Mouse (Mus musculus): ENCODE results near the gene Slc12a8. TPM values are rescaled to one million over a fixed set of nuclear protein-coding genes. Genes with fewer than 3 reads are reported as not detected.

Slc12a8 gene
- polyA plus RNA-seq, 1 experiment from 2014 or later: 0.89 TPM

DNA sequence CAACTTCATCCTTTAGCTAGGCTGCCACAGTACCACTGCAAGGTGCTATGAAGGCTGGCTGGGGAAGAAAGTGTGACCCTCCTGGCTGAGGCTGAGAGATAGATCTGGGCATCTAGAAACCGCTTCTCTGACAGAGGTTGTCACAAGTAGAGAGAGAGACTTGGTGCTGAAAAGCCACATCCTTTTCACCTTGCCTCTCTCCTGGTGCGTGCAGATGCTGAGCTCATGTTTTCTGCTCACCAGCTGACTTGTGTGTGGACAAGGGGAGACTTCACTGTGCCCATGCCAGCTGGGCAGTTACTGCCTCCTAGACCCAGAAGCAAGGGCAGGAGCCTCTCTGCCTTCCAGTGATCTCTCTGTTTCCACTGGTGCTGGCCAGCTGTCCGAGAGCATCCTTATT, 170.6 kb downstream of the Slc12a8 start:
- Histone ChIP-seq H3K27me3 (ENCODE audit: insufficient read depth, low read length) (no peaks in the 10 kb centered on the region), H3K4me1 (replicated peaks; ENCODE audit: insufficient read depth, low read length) (peaks cover 21% of the 10 kb centered on the region; the same call in 1 of the 2 replicates), H3K27ac (no peak overlapping the region), H3K9me3 (replicated peaks; ENCODE audit: low read length) (no peaks in the 10 kb centered on the region), H3K36me3 (ENCODE audit: insufficient read depth, low read length) (no peaks in the 10 kb centered on the region), H3K4me2 (ENCODE audit: low read length) (peak overlapping the region; percentile 94; the same call in 1 of the 2 replicates), H3K4me3 (replicated peaks; ENCODE audit: low read depth, low read length) (0 out of 2 replicates have a peak overlapping the region, but pooled peaks have one; percentile 82), H3K9ac (ENCODE audit: low read depth, low read length) (no peak overlapping the region)
- DNase-seq (ENCODE audit: low spot score) (no peak), ATAC-seq (replicated peaks; ENCODE audit: low FRiP score, low read depth) (no peak)
- no peak for TF ChIP-seq CTCF (IDR thresholded peaks at IDR 0.05; ENCODE audit: low read depth)
- 67% methylated on average over 3 of the region's 3 CpGs for WGBS

DNA sequence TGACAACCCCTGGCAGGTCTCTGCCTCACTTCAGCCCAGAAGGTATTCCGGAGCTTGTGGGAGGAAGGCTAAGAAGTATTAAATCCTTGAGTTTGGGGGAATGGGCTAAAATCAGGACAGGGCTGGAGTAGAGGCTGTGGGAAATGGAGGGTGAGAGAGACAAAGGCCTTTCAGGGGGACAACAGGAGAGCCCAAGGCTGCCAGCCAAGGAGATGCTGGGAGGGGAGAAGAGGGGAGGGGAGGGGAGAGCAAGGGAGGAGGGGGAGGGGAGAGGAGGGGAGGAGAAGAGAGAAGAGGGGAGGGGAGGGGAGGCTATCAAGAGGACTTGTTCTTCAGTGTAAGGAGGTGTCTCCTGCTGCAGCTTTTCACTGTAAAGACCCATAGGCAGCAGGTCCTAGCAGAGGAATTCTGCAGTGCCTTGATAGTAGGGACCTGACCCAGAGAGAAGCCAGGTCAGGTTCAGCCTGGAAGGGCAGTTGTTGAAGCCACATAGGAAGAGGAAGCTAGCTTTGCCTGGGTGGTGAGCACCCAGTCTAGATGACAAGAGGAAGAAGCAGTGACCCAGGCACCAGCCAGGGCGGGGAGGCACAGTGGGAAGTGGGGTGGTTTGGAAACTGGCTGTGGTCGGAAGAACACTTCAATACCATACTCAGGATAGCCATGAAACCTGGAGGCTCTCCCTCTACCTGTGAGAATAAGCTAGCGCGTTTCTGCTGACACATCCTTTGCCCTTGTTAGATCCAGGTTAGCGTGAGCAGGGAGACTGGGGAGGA, 174.0 kb downstream of the Slc12a8 start:
- Histone ChIP-seq H3K4me1 (replicated peaks; ENCODE audit: insufficient read depth, low read length) (peaks cover 8% of the 10 kb centered on the region; the same call in 1 of the 2 replicates), H3K4me2 (ENCODE audit: low read length) (no peak overlapping the region), H3K36me3 (ENCODE audit: insufficient read depth, low read length) (no peaks in the 10 kb centered on the region), H3K27ac (no peak overlapping the region), H3K9me3 (replicated peaks; ENCODE audit: low read length) (no peaks in the 10 kb centered on the region), H3K4me3 (replicated peaks; ENCODE audit: low read depth, low read length) (no peak overlapping the region), H3K27me3 (ENCODE audit: insufficient read depth, low read length) (no peaks in the 10 kb centered on the region), H3K9ac (ENCODE audit: low read depth, low read length) (no peak overlapping the region)
- 75% methylated on average over 6 of the region's 6 CpGs for WGBS
- ATAC-seq (replicated peaks; ENCODE audit: low FRiP score, low read depth): no peak
- no peak for DNase-seq (ENCODE audit: low spot score)
- no peak for TF ChIP-seq CTCF (IDR thresholded peaks at IDR 0.05; ENCODE audit: low read depth)

DNA sequence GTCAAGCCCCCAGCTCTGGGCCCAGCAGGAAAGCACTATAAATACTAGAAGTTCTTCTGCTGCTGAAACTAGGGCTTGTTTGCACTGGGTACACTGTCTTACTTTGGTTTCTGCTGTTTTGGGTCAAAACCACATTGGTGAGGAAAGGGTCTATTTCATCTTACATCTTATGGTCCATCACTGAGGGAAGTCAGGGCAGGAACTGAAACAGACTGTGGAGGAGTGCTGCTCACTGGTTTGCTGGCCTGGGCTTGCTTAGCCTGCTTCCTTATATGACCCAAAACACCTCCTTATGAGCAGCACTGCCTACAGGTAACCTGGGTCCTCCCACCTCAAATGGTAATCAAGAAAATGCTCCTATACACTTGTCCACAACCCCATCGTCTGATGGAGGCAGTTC, 176.4 kb downstream of the Slc12a8 start:
- no peak for TF ChIP-seq CTCF (IDR thresholded peaks at IDR 0.05; ENCODE audit: low read depth)
- DNase-seq (ENCODE audit: low spot score) (no peak), ATAC-seq (replicated peaks; ENCODE audit: low FRiP score, low read depth) (no peak)
- Histone ChIP-seq H3K4me2 (ENCODE audit: low read length) (no peak overlapping the region), H3K4me3 (replicated peaks; ENCODE audit: low read depth, low read length) (no peak overlapping the region), H3K9me3 (replicated peaks; ENCODE audit: low read length) (no peaks in the 10 kb centered on the region), H3K27ac (no peak overlapping the region), H3K9ac (ENCODE audit: low read depth, low read length) (no peak overlapping the region), H3K4me1 (replicated peaks; ENCODE audit: insufficient read depth, low read length) (peaks cover 6% of the 10 kb centered on the region), H3K36me3 (ENCODE audit: insufficient read depth, low read length) (no peaks in the 10 kb centered on the region), H3K27me3 (ENCODE audit: insufficient read depth, low read length) (no peaks in the 10 kb centered on the region)
- 40% methylated on average over 1 of the region's 1 CpGs for WGBS

DNA sequence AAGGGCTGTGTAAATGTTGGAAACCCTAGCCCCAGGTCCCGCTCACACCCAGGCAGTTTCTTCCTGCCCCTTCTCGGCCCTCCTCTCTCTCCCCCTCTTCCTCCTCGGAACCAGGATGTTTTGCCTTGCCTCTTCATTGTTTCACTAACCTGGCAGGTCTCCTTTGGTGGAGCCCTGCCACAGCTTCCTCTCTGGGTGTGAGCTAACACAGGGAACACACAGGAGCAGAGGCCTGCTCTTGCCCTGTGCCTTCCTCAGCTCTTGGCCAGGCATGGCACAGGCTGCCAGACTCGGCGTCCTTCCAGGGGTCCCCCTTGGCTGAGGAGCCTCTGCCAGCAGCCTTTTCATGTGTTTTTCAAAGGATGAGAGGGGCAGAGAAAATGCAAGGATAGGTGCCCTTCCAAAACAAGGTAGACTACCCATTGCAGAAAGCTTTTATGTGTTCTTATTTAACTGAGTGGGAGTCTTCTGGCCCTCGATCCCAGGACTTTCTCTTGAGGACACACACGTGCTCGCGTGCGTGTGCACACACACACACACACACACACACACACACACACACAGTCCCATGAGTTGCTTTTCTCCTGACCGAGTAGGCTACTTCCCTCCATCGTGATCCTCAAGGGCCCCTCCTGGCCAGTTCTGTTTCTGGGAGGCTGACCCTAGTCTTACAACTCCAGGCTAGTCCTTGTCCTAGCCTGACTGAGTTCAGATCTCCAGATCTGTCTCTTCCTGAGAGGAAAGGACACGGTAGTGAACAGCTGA, 179.9 kb downstream of the Slc12a8 start:
- Histone ChIP-seq H3K9me3 (replicated peaks; ENCODE audit: low read length) (no peaks in the 10 kb centered on the region), H3K36me3 (ENCODE audit: insufficient read depth, low read length) (no peaks in the 10 kb centered on the region), H3K4me2 (ENCODE audit: low read length) (no peak overlapping the region), H3K4me1 (replicated peaks; ENCODE audit: insufficient read depth, low read length) (peaks cover 6% of the 10 kb centered on the region; the same call in 1 of the 2 replicates), H3K27ac (peak overlapping the region; percentile 36), H3K9ac (ENCODE audit: low read depth, low read length) (no peak overlapping the region), H3K4me3 (replicated peaks; ENCODE audit: low read depth, low read length) (no peak overlapping the region), H3K27me3 (ENCODE audit: insufficient read depth, low read length) (no peaks in the 10 kb centered on the region)
- no peak for ATAC-seq (replicated peaks; ENCODE audit: low FRiP score, low read depth)
- 65% methylated on average over 13 of the region's 13 CpGs for WGBS
- TF ChIP-seq CTCF (IDR thresholded peaks at IDR 0.05; ENCODE audit: low read depth): no peak
- DNase-seq (ENCODE audit: low spot score): no peak

DNA sequence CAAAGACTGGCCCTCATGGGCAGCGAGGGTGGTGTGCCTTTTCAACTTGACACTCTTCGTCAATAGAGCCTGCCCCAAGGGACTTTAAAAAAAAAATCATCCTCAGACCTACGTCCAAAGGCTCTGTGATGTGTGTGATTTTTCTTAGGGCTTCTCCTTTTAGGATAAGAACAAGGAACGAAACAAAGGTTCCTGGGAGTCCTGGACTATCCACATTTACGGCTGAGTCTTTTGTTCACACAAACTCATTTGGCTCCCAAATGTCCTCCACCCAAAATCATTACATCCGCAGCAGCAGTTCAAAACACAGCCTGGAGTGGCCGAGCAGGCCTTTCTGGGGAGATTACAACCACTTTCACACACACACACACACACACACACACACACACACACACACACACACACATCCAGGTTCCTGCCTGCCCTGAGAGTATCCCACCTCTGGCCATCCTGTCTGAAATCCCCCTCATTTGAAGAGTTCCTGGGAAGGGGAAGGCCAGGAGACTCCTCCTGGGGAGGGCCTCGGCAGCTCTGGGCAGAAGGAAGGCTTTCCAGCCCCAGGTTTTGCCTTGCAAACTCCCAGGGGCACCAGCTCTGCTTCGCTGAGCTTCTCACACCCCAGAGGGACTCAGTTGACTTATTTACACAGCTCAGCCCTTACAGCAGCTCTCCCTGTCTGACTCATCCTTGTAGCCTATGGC, 180.6 kb downstream of the Slc12a8 start:
- peak overlapping the region; percentile 36 for H3K27ac ChIP-seq
- H3K4me3 ChIP-seq (replicated peaks; ENCODE audit: low read depth, low read length): no peak overlapping the region
- no peaks in the 10 kb centered on the region for H3K9me3 ChIP-seq (replicated peaks; ENCODE audit: low read length)
- no peak for TF ChIP-seq CTCF (IDR thresholded peaks at IDR 0.05; ENCODE audit: low read depth)
- ATAC-seq (replicated peaks; ENCODE audit: low FRiP score, low read depth) (no peak), DNase-seq (ENCODE audit: low spot score) (no peak)
- H3K9ac ChIP-seq (ENCODE audit: low read depth, low read length): no peak overlapping the region
- no peak overlapping the region for H3K4me2 ChIP-seq (ENCODE audit: low read length)
- 43% methylated on average over 9 of the region's 9 CpGs for WGBS
- no peaks in the 10 kb centered on the region for H3K27me3 ChIP-seq (ENCODE audit: insufficient read depth, low read length)
- no peaks in the 10 kb centered on the region for H3K36me3 ChIP-seq (ENCODE audit: insufficient read depth, low read length)
- H3K4me1 ChIP-seq (replicated peaks; ENCODE audit: insufficient read depth, low read length): peaks cover 6% of the 10 kb centered on the region; the same call in 1 of the 2 replicates

DNA sequence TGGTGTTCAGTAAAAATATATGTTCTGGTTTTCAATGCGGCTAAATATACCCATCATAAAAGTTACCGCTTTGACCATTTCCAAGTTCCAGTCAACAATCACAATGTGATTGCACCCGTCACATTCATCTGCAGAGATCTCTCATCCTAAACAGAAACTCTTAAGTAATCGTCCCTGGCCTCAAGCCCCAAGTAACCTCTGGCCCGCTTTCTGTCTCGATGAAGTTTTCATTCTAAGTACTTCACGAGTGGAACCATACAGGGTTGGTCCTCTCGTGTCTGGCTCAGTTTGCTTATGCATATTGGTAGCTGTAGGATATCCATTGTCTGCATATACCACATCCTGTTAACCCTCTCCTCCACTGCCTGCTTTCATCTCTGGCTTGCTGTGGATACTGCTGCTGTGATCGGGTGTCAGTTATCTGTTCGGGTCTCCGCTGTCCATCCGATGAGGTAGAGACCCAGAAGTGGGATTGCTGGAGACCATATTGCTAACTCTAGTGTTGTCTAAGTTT, 181.2 kb downstream of the Slc12a8 start:
- no peak overlapping the region for H3K9ac ChIP-seq (ENCODE audit: low read depth, low read length)
- H3K36me3 ChIP-seq (ENCODE audit: insufficient read depth, low read length): no peaks in the 10 kb centered on the region
- H3K9me3 ChIP-seq (replicated peaks; ENCODE audit: low read length): no peaks in the 10 kb centered on the region
- WGBS: 56% methylated on average over 12 of the region's 12 CpGs
- no peak overlapping the region for H3K27ac ChIP-seq
- H3K4me3 ChIP-seq (replicated peaks; ENCODE audit: low read depth, low read length): no peak overlapping the region
- DNase-seq (ENCODE audit: low spot score) (no peak), ATAC-seq (replicated peaks; ENCODE audit: low FRiP score, low read depth) (no peak)
- no peak for TF ChIP-seq CTCF (IDR thresholded peaks at IDR 0.05; ENCODE audit: low read depth)
- no peaks in the 10 kb centered on the region for H3K27me3 ChIP-seq (ENCODE audit: insufficient read depth, low read length)
- no peak overlapping the region for H3K4me2 ChIP-seq (ENCODE audit: low read length)
- H3K4me1 ChIP-seq (replicated peaks; ENCODE audit: insufficient read depth, low read length): peaks cover 6% of the 10 kb centered on the region; the same call in 1 of the 2 replicates

All from kidney, postnatal 0 days (tissue).